Mouse (Mus musculus) bone marrow macrophage, adult 2 months (primary cell): ENCODE measurements around the gene Clec4a1.

Source experiments
- CTCF ChIP-seq: IDR thresholded peaks from 2 replicates; pipeline ENCODE4 v1.5.1; 2012; ENCODE audit warnings: low read depth, mild to moderate bottlenecking, low read length, moderate library complexity
- POLR2A ChIP-seq: IDR thresholded peaks from 2 replicates; pipeline ENCODE4 v1.6.1; 2012; ENCODE audit warnings: mild to moderate bottlenecking, low read depth, low read length, borderline replicate concordance

GRCm38 (mm10) chr6:122939618-122940017 lies 18.0 kb downstream of the Clec4a1 start:
- TF ChIP-seq POLR2A: no peak
- no peak for TF ChIP-seq CTCF
